Mouse (Mus musculus) olfactory bulb, adult 2 months (tissue): ENCODE data around the gene Mamdc4. TPM values are rescaled to one million over a fixed set of nuclear protein-coding genes. Genes with fewer than 3 reads are reported as not detected.

ENCODE experiments used
- H3K27ac ChIP-seq: fragments of 200-500 bp; 2 replicates; pipeline ENCODE4 v1.5.1; 2012; ENCODE audit warnings: low read depth, low read length; ENCODE audit not compliant: insufficient read depth
- H3K4me1 ChIP-seq: fragments of 200-500 bp; 2 replicates; pipeline ENCODE4 v1.6.1; 2012; ENCODE audit warnings: low read length; ENCODE audit not compliant: control insufficient read depth, insufficient read depth
- H3K4me3 ChIP-seq: fragments of 200-500 bp; 2 replicates; pipeline ENCODE4 v1.5.1; 2012; ENCODE audit warnings: mild to moderate bottlenecking, low read depth, low read length, moderate library complexity; ENCODE audit not compliant: insufficient read depth
- CTCF ChIP-seq: fragments of 200-500 bp; IDR thresholded peaks from 2 replicates; pipeline ENCODE4 v1.5.1; 2012; ENCODE audit warnings: low read depth, mild to moderate bottlenecking, low read length, moderate library complexity; ENCODE audit not compliant: insufficient read depth
- POLR2A ChIP-seq: fragments of 200-500 bp; IDR thresholded peaks from 2 replicates; pipeline ENCODE4 v1.6.1; 2012; ENCODE audit warnings: mild to moderate bottlenecking, low read depth, low read length, moderate library complexity; ENCODE audit not compliant: insufficient read depth
- WGBS: fragments of 180-500 bp; shearing (Covaris S2); methylation state at CpG from one replicate; pipeline ENCODE4 v1.1.7; 2018; 5-methylcytosine and 5-hydroxymethylcytosine counted together
- polyA plus RNA-seq: library from polyadenylated mRNA; stranded (reverse); fragments of >200 nt; gene quantifications from 2 replicates; pipeline ENCODE4 v1.2.4, GENCODE M21; 2012; ENCODE audit warnings: low replicate concordance; ENCODE audit not compliant: missing spikeins, insufficient read depth, insufficient read length

Gene Mamdc4
- polyA plus RNA-seq, 1 experiment = not detected

- Histone ChIP-seq H3K27ac (no peak overlapping the region), H3K4me1 (peaks cover 17% of the 10 kb centered on the region), H3K4me3 (no peak overlapping the region)
- 88% methylated on average over 4 of the region's 4 CpGs for WGBS
- TF ChIP-seq CTCF (no peak), POLR2A (no peak)
Observed at GRCm38 (mm10) chr2:25571221-25571620, 3.4 kb downstream of the Mamdc4 start.

DNA sequence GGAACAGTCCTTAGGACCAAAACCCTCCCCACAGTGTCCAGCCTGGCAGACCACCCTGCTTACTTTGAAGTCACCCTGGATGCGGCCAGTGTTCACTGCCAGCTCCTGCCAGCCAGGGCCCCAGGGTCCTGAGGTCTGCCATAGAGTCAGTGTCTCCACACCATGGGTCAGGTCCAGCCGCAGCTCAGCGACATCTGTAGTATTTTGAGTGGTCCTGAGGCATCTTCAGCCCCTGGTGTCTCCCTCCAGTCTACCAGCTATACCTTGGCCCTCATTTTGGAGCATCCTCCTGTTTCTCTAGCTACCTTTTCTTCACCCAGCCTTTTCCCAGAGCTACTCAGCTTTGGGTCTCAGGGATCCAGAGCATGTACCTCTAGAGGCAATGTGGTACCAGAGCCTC, 5.3 kb downstream of the Mamdc4 start:
- Histone ChIP-seq H3K4me1 (peaks cover 7% of the 10 kb centered on the region), H3K27ac (no peak overlapping the region), H3K4me3 (no peak overlapping the region)
- TF ChIP-seq CTCF (no peak), POLR2A (no peak)
- WGBS = 95% methylated on average over 3 of the region's 3 CpGs

DNA sequence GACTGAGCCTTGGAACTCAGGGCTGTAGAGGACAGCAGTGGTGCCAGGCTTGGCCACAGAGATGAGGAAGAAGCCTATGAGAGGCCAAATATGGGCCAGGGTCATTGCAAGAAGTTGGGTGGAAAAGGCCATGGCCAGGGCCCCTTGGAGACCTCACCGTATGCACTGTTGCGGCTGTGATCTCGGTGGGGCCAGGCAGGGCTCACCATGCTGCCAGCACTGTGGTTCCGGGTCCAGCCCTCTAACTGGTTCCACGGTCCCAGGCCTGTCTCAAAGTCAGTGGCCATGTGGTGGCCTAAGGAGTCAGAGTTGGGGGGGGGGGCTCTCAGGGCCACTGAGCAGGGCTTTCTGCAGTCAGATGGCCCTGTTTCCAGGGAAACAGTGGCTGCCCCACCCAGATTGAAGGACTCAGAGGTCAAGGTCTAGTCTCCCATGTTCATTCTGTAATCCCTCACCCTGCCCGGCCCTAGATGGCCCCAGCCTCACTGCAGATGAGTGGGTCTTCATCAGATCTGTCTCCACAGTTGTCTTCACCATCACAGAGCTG, 6.1 kb downstream of the Mamdc4 start:
- Histone ChIP-seq H3K4me3 (no peak overlapping the region), H3K4me1 (peaks cover 7% of the 10 kb centered on the region), H3K27ac (no peak overlapping the region)
- WGBS = 83% methylated on average over 6 of the region's 6 CpGs
- TF ChIP-seq POLR2A (no peak), CTCF (no peak)

DNA sequence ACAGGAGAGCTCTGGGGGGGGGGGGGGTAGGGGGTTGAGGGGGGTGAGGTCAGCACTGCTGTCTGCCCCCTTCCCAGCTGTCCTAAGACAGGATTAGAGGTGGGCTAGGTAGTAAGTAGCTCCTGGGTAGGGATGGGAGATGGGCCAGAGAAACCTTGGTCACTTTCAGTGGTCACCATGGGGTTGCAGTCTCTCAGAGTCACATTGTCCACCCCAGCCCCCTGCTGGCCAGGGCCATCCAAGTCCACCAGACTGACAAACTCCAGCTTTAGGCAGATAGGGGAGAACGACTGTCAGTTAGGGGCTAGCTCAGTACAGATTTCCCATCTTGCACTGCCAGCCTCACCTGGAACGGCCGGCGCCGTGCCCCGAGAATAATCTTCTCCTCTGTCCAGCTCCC, 8.1 kb downstream of the Mamdc4 start:
- Histone ChIP-seq H3K4me3 (no peak overlapping the region), H3K4me1 (no peaks in the 10 kb centered on the region), H3K27ac (no peak overlapping the region)
- TF ChIP-seq CTCF = no peak
- TF ChIP-seq POLR2A = no peak
- 88% methylated on average over 6 of the region's 6 CpGs for WGBS

- H3K4me1 ChIP-seq = no peaks in the 10 kb centered on the region
- 88% methylated on average over 8 of the region's 8 CpGs for WGBS
- H3K4me3 ChIP-seq = no peak overlapping the region
- no peak for TF ChIP-seq POLR2A
- TF ChIP-seq CTCF = no peak
- H3K27ac ChIP-seq = no peak overlapping the region
Observed at GRCm38 (mm10) chr2:25565741-25566140, 8.9 kb downstream of the Mamdc4 start.

- TF ChIP-seq POLR2A (no peak), CTCF (no peak)
- H3K27ac ChIP-seq = no peak overlapping the region
- H3K4me1 ChIP-seq = peaks cover 3% of the 10 kb centered on the region; the same call in 1 of the 2 replicates
- no peak overlapping the region for H3K4me3 ChIP-seq
- 86% methylated on average over 9 of the region's 9 CpGs for WGBS
Observed at GRCm38 (mm10) chr2:25561946-25562345, 12.7 kb downstream of the Mamdc4 start.

DNA sequence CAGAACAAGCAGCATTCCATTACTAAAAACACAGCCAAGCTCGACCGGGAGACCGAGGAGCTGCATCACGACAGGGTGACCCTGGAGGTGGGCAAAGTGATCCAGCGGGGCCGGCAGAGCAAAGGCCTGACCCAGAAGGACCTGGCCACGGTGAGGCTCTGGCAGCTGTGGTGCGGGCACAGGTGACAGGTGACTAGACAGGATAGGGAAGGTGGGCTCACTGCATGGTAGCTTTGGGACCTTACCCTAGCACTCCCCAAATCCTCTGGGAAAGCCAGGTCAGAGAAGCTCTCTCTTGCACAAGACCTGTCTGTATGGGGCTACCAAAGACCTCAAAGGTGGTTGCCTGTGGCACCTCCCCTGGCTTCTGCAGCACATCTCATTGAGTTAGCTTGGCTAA, 14.1 kb downstream of the Mamdc4 start:
- H3K27ac ChIP-seq = no peak overlapping the region
- H3K4me3 ChIP-seq = no peak overlapping the region
- 85% methylated on average over 8 of the region's 8 CpGs for WGBS
- no peak for TF ChIP-seq POLR2A
- peaks cover 3% of the 10 kb centered on the region; the same call in 1 of the 2 replicates for H3K4me1 ChIP-seq

DNA sequence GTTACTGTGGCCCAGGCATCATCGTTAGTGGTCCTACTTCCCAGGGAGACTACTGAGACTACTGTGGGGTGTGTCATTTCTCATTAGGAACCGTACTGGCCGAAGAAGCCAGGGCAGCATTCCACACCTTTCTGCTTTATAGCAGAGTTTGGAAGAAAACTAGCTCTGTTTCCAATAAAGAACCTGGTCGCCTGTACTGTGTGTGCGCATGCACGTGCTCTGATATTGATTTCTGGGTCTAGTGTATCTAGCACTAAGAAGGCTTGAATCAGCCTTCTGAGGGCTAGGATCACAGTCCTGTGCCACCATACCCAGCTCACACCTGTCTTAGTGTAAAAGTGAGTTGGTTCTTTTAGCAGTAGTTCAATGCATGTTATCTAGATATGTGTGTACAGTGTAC, 15.9 kb downstream of the Mamdc4 start:
- TF ChIP-seq POLR2A (no peak), CTCF (no peak)
- peaks cover 3% of the 10 kb centered on the region; the same call in 1 of the 2 replicates for H3K4me1 ChIP-seq
- no peak overlapping the region for H3K27ac ChIP-seq
- 34% methylated on average over 6 of the region's 6 CpGs for WGBS
- H3K4me3 ChIP-seq = no peak overlapping the region

- 1% methylated on average over 24 of the region's 24 CpGs for WGBS
- peak overlapping the region; percentile 47; the same call in 1 of the 2 replicates for H3K27ac ChIP-seq
- no peak for TF ChIP-seq POLR2A
- no peak for TF ChIP-seq CTCF
- H3K4me1 ChIP-seq = peaks cover 3% of the 10 kb centered on the region; the same call in 1 of the 2 replicates
- H3K4me3 ChIP-seq = peak overlapping the region; percentile 83
Observed at GRCm38 (mm10) chr2:25557964-25558360, 16.7 kb downstream of the Mamdc4 start.
